Mouse (Mus musculus) kidney, adult 2 months (tissue): ENCODE measurements around the gene Npas1. TPM values are rescaled to one million over a fixed set of nuclear protein-coding genes. Genes with fewer than 3 reads are reported as not detected.

Experiments used
- DNase-seq: peaks from one replicate; pipeline ENCODE4 v3.0.0; 2021
- H3K27ac ChIP-seq: fragments of 200-500 bp; 2 replicates; pipeline ENCODE4 v1.5.1; 2012; ENCODE audit warnings: low read depth, low read length, control low read depth, inconsistent platforms; ENCODE audit not compliant: insufficient read depth
- H3K27me3 ChIP-seq: fragments of 200-500 bp; replicated peaks from 2 replicates; pipeline ENCODE4 v1.6.1; 2012; ENCODE audit warnings: mild to moderate bottlenecking, moderate library complexity, low read length, inconsistent platforms; ENCODE audit not compliant: control insufficient read depth, insufficient read depth
- H3K36me3 ChIP-seq: fragments of 200-500 bp; 2 replicates; pipeline ENCODE4 v1.6.1; 2012; ENCODE audit warnings: mild to moderate bottlenecking, moderate library complexity, low read length, inconsistent platforms; ENCODE audit not compliant: control insufficient read depth, insufficient read depth
- H3K4me1 ChIP-seq: fragments of 200-500 bp; 2 replicates; pipeline ENCODE4 v1.6.1; 2011; ENCODE audit warnings: low read length; ENCODE audit not compliant: control insufficient read depth, insufficient read depth
- H3K4me3 ChIP-seq: fragments of 200-500 bp; 2 replicates; pipeline ENCODE4 v1.5.1; 2011; ENCODE audit warnings: mild to moderate bottlenecking, low read depth, low read length, control low read depth; ENCODE audit not compliant: insufficient read depth
- CTCF ChIP-seq: fragments of 200-500 bp; conservative IDR thresholded peaks from 2 replicates; pipeline ENCODE4 v1.5.1; 2011; ENCODE audit warnings: low read depth, mild to moderate bottlenecking, control low read depth, low read length, moderate library complexity, mixed read lengths; ENCODE audit not compliant: insufficient read depth, insufficient read length
- POLR2A ChIP-seq: fragments of 200-500 bp; IDR thresholded peaks from one replicate; pipeline ENCODE4 v1.6.1; 2011; ENCODE audit warnings: low read depth, low read length, control low read depth
- WGBS: fragments of 180-500 bp; shearing (Covaris S2); methylation state at CpG from one replicate; pipeline ENCODE4 v1.1.7; 2018; 5-methylcytosine and 5-hydroxymethylcytosine counted together
- polyA plus RNA-seq: library from polyadenylated mRNA; depleted of rRNA; stranded (reverse); fragments of >200 nt; gene quantifications from 2 replicates; pipeline ENCODE4 v1.2.3, GENCODE M21; 2012

The Npas1 gene
- polyA plus RNA-seq, 1 experiment: not detected

DNA sequence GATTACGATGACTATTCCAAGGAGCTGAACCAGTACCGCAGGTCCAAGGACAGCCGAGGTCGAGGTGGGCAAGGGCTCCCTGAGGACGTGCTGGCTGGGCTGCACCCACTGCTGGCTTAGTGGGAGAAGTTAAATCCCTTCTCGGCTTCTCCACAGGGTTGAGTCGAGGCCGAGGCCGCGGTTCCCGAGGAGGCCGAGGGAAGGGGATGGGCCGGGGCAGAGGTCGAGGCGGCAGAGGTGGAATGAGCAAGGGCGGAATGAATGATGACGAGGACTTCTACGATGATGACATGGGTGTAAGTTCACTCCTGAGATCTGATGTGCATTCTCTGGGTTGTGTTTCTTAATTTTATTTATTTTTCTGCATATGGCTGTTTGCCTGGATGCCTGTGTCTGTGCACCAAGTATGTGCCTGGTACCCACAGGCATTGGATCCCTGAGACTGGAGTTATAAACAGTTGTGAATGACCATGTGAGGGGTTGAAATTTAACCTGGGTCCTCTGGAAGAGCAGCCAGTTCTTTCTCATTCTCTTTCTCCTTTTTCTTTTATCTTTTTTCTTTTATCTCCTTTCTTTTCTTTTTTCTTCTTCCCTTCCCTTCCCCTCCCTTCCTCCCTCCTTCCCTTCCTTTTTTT, 55.2 kb downstream of the Npas1 start:
- peaks cover 27% of the 10 kb centered on the region for H3K4me1 ChIP-seq
- no peak for TF ChIP-seq CTCF
- TF ChIP-seq POLR2A: no peak
- DNase-seq: peak; percentile 69
- peak overlapping the region; percentile 57 for H3K27ac ChIP-seq
- H3K4me3 ChIP-seq: no peak overlapping the region
- H3K27me3 ChIP-seq: no peaks in the 10 kb centered on the region
- WGBS: 49% methylated on average over 18 of the region's 18 CpGs
- peaks cover 7% of the 10 kb centered on the region; the same call in 1 of the 2 replicates for H3K36me3 ChIP-seq

DNA sequence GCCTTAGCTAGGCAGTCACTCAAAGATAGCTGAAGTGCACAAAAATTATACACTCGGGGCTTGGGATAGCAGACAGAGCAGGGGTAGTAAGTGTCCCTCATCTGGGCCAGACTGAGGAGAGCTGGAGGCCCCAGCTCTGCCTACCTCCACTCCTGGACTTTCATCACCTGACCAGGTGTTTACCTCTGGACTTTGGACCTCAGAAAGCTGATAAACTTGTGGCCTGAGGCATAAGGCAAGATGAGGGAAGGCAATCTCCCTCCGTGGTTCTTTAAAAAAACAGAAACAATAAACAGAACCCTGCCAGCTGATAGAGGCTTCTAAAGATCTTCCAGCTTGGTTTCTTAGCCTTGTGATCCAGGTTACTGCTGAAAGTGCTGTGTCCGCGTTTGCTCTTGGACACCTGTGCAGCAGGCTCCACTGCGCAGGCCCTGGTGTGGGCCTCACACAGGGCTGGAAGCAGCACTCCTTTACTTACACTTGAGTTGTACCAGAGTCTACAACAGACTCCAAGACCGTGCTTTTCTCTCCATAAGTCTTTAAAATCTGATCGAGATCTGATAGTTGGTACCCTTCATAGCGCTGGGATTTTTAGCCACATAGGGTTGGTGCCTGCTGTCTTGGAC, 56.9 kb downstream of the Npas1 start:
- H3K4me3 ChIP-seq: no peak overlapping the region
- H3K27ac ChIP-seq: peak overlapping the region; percentile 43; the same call in 1 of the 2 replicates
- TF ChIP-seq POLR2A (no peak), CTCF (no peak)
- H3K4me1 ChIP-seq: peaks cover 44% of the 10 kb centered on the region
- WGBS: 71% methylated on average over 8 of the region's 8 CpGs
- peaks cover 5% of the 10 kb centered on the region; the same call in 1 of the 2 replicates for H3K36me3 ChIP-seq
- no peaks in the 10 kb centered on the region for H3K27me3 ChIP-seq
- peak; percentile 51 for DNase-seq

DNA sequence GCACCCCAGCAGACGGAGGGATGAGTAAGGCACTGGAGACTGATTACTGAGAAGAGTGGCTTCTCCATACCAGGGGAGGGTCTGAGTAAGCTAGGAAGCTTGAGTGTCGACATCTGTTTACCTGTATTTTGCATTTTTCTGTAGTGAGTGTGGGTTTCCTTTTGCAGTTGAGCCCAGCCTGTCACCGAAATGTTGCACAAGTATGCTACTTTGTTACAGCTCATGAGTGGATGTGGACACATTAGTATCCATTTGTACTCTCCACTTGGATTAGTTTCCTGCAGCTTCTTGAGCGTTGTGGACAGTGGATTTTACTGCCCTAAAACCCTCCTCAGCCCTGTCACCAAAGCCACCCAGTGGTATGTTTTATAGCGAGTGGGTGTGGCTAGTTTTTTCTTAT, 58.8 kb downstream of the Npas1 start:
- no peaks in the 10 kb centered on the region for H3K27me3 ChIP-seq
- H3K27ac ChIP-seq: peak overlapping the region; percentile 0; the same call in 1 of the 2 replicates
- WGBS: 82% methylated on average over 5 of the region's 5 CpGs
- DNase-seq: no peak
- TF ChIP-seq POLR2A (no peak), CTCF (no peak)
- H3K4me3 ChIP-seq: no peak overlapping the region
- peaks cover 56% of the 10 kb centered on the region for H3K4me1 ChIP-seq
- peaks cover 2% of the 10 kb centered on the region; the same call in 1 of the 2 replicates for H3K36me3 ChIP-seq

DNA sequence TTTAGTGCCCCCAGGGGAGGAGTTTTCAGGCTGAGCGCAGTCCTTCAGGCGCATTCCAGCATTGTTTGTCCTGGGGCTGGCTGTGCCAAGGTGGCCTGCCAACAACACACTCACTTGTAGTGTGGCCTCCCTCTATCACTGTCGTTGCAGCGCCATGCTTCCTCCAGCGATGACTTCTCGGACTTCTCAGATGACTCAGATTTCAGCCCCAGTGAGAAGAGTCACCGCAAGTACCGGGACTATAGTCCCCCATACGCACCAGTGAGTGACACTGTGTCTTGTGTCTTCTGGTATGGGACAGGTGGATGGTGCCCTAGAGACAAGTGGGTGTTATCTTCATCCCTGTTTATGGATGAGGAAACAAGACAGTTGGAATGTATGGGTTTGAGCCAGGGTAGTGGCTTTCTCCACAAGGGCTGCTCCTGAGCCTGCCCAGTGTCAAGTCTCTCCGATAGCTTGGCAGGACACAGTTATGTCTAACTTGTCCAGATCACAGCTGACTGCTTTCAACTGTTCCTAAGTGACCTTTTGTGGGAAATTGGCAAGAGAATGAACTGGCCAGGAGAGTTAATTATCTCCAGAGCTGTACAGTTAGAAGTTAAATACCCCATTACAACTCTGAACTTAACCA, 60.3 kb downstream of the Npas1 start:
- peak overlapping the region; percentile 74 for H3K27ac ChIP-seq
- no peaks in the 10 kb centered on the region for H3K27me3 ChIP-seq
- TF ChIP-seq CTCF (no peak), POLR2A (no peak)
- H3K36me3 ChIP-seq: no peaks in the 10 kb centered on the region; the same call in 1 of the 2 replicates
- H3K4me3 ChIP-seq: no peak overlapping the region
- peaks cover 56% of the 10 kb centered on the region for H3K4me1 ChIP-seq
- 32% methylated on average over 10 of the region's 10 CpGs for WGBS
- peak; percentile 92 for DNase-seq

DNA sequence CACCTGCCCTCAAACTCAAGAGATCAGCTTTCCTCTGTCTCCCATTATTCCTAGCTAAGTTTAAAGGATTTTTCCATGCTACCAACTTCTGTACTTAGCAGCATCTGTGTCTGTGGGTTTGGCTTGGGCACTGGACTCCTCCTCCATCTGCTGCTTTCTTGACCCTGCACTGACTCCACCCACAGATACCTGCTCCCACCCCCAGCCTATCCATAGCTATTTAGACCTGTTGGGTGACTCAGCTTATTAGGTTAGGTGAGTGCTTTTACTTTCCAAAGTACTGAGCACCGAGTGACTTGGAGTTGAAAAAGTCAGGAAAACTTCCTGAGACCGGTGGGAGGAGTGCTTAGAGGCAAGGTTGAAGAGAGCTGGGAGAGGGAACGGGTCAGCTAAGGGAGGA, 62.1 kb downstream of the Npas1 start:
- H3K4me3 ChIP-seq: peak overlapping the region; percentile 0; the same call in 1 of the 2 replicates
- peak; percentile 78 for DNase-seq
- WGBS: 32% methylated on average over 3 of the region's 3 CpGs
- peak overlapping the region; percentile 74 for H3K27ac ChIP-seq
- H3K4me1 ChIP-seq: peaks cover 54% of the 10 kb centered on the region
- no peaks in the 10 kb centered on the region for H3K27me3 ChIP-seq
- no peaks in the 10 kb centered on the region; the same call in 1 of the 2 replicates for H3K36me3 ChIP-seq
- TF ChIP-seq POLR2A: no peak
- no peak for TF ChIP-seq CTCF

DNA sequence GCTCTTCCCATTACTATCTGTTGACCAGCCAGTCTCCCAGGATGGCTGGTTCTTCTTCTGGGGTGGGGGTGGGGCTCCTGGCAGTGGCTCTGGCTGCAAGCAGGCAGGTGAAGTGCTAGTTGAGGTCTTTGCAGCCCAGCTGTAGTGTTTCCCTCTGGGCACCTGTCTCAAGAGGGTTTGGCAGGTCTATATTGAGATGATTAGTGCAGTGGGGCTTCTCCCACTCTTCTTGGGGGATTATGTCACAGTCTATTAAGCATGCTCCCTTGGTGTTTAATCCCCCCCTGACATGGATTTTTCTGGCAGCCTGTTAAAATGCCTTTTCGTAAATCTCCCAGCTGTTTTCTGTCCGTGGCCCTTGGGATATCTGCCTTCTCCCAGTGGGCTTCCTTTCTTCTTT, 64.6 kb downstream of the Npas1 start:
- Histone ChIP-seq H3K36me3 (no peaks in the 10 kb centered on the region), H3K4me3 (no peak overlapping the region), H3K27me3 (no peaks in the 10 kb centered on the region), H3K4me1 (peaks cover 41% of the 10 kb centered on the region), H3K27ac (no peak overlapping the region)
- DNase-seq: no peak
- 78% methylated on average over 2 of the region's 2 CpGs for WGBS
- TF ChIP-seq POLR2A (no peak), CTCF (no peak)
